Mouse (Mus musculus) small intestine, adult 2 months (tissue): ENCODE measurements around the gene Xbp1. TPM values are rescaled to one million over a fixed set of nuclear protein-coding genes. Genes with fewer than 3 reads are reported as not detected.
"Not testable (repeated sequence)": the region's sequence is repeated elsewhere in the genome, so short reads cannot be mapped to it uniquely, and the experiment has no call there.

Experiments used
- H3K27ac ChIP-seq: fragments of 200-500 bp; 2 replicates; pipeline ENCODE4 v1.5.1; 2012; ENCODE audit warnings: low read depth, low read length, control low read depth, inconsistent platforms; ENCODE audit not compliant: insufficient read depth
- H3K27me3 ChIP-seq: fragments of 200-500 bp; 2 replicates; pipeline ENCODE4 v1.6.1; 2012; ENCODE audit warnings: mild to moderate bottlenecking, moderate library complexity, low read length, inconsistent platforms; ENCODE audit not compliant: control insufficient read depth, insufficient read depth
- H3K36me3 ChIP-seq: fragments of 200-500 bp; 2 replicates; pipeline ENCODE4 v1.6.1; 2012; ENCODE audit warnings: mild to moderate bottlenecking, low read length, control low read depth, inconsistent platforms; ENCODE audit not compliant: control insufficient read depth, insufficient read depth
- H3K4me1 ChIP-seq: fragments of 200-500 bp; 2 replicates; pipeline ENCODE4 v1.6.1; 2012; ENCODE audit warnings: low read length, inconsistent platforms, mixed read lengths; ENCODE audit not compliant: control insufficient read depth, insufficient read depth, insufficient read length
- H3K4me3 ChIP-seq: fragments of 200-500 bp; 2 replicates; pipeline ENCODE4 v1.5.1; 2012; ENCODE audit warnings: low read depth, mild to moderate bottlenecking, control low read depth, inconsistent platforms, low read length, moderate library complexity
- CTCF ChIP-seq: fragments of 200-500 bp; IDR thresholded peaks from 2 replicates; pipeline ENCODE4 v1.5.1; 2012; ENCODE audit warnings: low read depth, mild to moderate bottlenecking, control low read depth, inconsistent platforms, low read length, moderate library complexity, mixed read lengths; ENCODE audit not compliant: insufficient replicate concordance, insufficient read length; ENCODE audit errors: extremely low read depth
- POLR2A ChIP-seq: fragments of 200-500 bp; IDR thresholded peaks from 2 replicates; pipeline ENCODE4 v1.6.1; 2012; ENCODE audit warnings: low read depth, mild to moderate bottlenecking, control low read depth, inconsistent platforms, low read length, moderate library complexity
- WGBS: fragments of 180-500 bp; shearing (Covaris S2); methylation state at CpG from one replicate; pipeline ENCODE4 v1.1.7; 2018; 5-methylcytosine and 5-hydroxymethylcytosine counted together
- polyA plus RNA-seq: library from polyadenylated mRNA; depleted of rRNA; stranded (reverse); fragments of >200 nt; gene quantifications from 2 replicates; pipeline ENCODE4 v1.2.3, GENCODE M21; 2012

Gene Xbp1
- polyA plus RNA-seq, 1 experiment: 124 TPM

DNA sequence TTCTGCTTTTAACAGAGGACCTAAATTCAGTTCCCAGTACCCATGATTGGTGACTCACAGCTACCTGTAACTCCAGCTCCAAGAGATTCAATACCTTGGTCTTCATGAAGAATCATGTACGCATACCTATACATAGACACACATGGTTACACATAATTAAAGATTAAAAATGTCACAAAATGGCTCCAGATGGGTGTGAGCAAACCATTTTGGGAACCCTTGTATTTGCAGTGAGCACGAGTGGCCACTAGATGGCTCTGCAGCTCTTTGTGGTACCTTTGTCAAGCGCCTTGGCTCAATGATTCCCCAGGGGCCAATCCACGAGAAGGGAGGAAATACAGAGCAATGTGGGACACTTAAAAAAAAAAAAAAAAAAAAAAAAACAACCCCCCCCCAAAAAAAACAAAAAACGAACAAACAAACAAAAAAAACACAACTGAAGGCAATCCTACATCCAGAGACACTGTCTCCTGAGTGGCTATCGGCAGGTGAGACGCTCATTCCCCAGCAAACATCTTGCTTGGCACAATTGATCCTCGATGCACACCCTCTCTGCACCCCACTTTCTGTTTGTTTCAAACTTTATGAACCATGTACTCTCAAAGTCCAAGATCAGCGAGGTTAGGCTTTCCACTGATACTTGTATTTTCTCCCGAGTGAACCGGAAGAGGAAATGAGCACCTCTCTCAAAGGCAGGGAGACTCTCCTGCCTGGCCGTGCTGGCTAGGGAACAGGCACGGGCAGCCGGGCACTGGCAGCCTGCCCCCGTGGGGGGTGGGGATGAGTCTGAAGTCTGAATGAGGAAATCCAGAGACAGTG lies 35.1 kb upstream of the Xbp1 start:
- H3K27ac ChIP-seq: peak overlapping the region; percentile 78
- WGBS: 2% methylated on average over 15 of the region's 15 CpGs
- TF ChIP-seq POLR2A (peak; percentile 73), CTCF (peak; percentile 87; the same call in 1 of the 2 replicates)
- H3K27me3 ChIP-seq: no peaks in the 10 kb centered on the region
- H3K36me3 ChIP-seq: peaks cover 8% of the 10 kb centered on the region
- H3K4me1 ChIP-seq: peaks cover 5% of the 10 kb centered on the region; the same call in 1 of the 2 replicates
- H3K4me3 ChIP-seq: peak overlapping the region; percentile 75

DNA sequence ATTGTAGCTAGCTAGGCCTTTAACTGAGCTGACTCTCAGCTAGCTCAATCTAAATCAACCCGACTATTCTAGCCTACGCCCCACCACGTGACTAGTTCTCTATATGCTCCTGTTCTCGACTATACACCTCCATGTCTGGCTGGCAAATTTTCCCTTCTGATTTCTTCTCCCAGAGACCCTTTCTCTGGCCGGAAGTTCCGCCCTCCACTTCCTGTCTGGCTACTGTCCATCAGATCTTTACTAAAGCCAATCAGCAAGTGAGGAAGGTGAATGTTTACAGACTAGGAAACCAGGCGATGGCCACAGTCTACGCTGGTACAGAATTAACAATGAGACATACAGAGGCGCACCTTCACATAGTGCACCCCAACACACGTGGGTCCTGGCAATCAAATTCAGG lies 31.0 kb upstream of the Xbp1 start:
- H3K36me3 ChIP-seq, H3K4me3 ChIP-seq, H3K27ac ChIP-seq, H3K27me3 ChIP-seq: not testable (repeated sequence)
- peaks cover 11% of the 10 kb centered on the region; the same call in 1 of the 2 replicates for H3K4me1 ChIP-seq
- WGBS: 77% methylated on average over 10 of the region's 10 CpGs

GRCm38 (mm10) chr11:5490989-5491656 lies 29.3 kb upstream of the Xbp1 start:
- TF ChIP-seq POLR2A (no peak), CTCF (no peak)
- no peak overlapping the region; the same call in 1 of the 2 replicates for H3K27ac ChIP-seq
- WGBS: 50% methylated on average over 10 of the region's 10 CpGs
- no peaks in the 10 kb centered on the region for H3K27me3 ChIP-seq
- peaks cover 8% of the 10 kb centered on the region for H3K36me3 ChIP-seq
- peaks cover 11% of the 10 kb centered on the region; the same call in 1 of the 2 replicates for H3K4me1 ChIP-seq
- no peak overlapping the region for H3K4me3 ChIP-seq

DNA sequence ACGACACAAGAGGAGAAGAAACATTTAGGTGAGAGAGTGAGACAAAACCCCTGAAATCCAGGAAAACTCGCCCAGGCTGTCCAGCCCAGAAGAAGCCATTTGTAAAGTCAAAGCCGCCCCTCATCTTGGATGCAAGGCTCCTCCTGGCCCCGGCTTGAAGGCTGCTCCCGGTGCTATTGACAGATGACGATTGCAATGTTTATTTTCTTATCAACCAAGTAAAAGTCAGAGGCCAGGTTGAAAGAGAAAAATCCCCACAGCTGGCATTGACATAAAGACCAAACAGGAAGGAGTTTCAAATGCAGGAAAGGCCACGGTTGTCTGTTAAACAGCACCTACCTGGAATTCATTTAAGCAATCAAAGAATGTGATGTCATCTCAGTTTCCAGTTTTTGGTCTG lies 28.5 kb upstream of the Xbp1 start:
- no peak overlapping the region for H3K27ac ChIP-seq
- TF ChIP-seq CTCF: no peak
- no peak for TF ChIP-seq POLR2A
- H3K27me3 ChIP-seq: no peaks in the 10 kb centered on the region
- peaks cover 11% of the 10 kb centered on the region; the same call in 1 of the 2 replicates for H3K4me1 ChIP-seq
- peaks cover 8% of the 10 kb centered on the region for H3K36me3 ChIP-seq
- H3K4me3 ChIP-seq: no peak overlapping the region
- WGBS: 36% methylated on average over 7 of the region's 7 CpGs

DNA sequence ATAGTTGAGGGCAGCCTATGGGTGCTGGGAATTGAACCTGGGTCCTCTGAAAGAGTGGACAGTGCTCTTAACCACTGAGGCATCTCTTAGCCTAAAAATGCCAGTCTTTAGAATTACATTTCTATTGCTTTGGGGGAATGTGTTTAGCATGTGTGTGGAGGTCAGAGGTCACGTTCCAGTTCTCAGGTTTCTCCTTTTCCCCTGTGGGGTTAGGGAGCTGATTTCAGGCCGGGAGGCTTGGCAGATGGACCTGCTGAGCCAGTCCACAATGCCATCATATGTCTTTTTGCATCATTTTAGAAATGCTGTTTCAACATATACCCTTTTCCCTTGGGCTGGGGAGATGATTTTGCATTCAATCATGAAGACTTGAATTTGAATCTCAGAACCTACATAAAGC lies 26.6 kb upstream of the Xbp1 start:
- H3K27ac ChIP-seq: no peak overlapping the region
- TF ChIP-seq CTCF (no peak), POLR2A (no peak)
- WGBS: 82% methylated on average over 2 of the region's 2 CpGs
- no peak overlapping the region for H3K4me3 ChIP-seq
- peaks cover 4% of the 10 kb centered on the region for H3K36me3 ChIP-seq
- H3K27me3 ChIP-seq: no peaks in the 10 kb centered on the region
- peaks cover 17% of the 10 kb centered on the region; the same call in 1 of the 2 replicates for H3K4me1 ChIP-seq

DNA sequence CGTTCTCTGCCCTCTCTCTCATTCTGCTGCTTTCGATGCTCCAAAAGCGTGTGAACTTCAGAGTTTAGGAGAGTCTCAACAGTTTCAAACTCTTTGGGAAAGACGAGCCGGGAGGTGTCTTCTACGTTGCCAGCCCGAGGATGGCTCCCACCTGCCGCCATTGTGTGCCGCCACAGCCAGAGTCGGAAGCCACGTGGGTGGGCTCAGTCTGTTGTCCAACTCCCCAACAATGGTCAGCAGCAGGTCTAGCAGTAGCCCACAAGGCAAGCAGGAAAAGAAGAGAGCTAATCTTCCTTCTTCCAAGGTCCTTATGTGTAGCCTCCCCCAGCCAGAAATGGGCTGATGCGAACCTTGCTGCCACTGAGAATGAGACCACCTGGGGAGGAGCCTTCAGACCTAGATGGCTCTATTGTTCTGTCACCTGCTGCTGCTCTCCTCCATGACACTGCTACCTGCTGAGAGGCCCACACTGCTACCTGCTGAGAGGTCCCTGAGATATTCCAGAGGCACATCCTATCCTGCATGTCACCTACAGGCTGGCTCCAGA lies 25.1 kb upstream of the Xbp1 start:
- no peak overlapping the region for H3K27ac ChIP-seq
- 86% methylated on average over 12 of the region's 12 CpGs for WGBS
- H3K4me3 ChIP-seq: no peak overlapping the region
- H3K4me1 ChIP-seq: peaks cover 31% of the 10 kb centered on the region
- TF ChIP-seq CTCF (no peak), POLR2A (no peak)
- H3K36me3 ChIP-seq: no peaks in the 10 kb centered on the region
- no peaks in the 10 kb centered on the region for H3K27me3 ChIP-seq

DNA sequence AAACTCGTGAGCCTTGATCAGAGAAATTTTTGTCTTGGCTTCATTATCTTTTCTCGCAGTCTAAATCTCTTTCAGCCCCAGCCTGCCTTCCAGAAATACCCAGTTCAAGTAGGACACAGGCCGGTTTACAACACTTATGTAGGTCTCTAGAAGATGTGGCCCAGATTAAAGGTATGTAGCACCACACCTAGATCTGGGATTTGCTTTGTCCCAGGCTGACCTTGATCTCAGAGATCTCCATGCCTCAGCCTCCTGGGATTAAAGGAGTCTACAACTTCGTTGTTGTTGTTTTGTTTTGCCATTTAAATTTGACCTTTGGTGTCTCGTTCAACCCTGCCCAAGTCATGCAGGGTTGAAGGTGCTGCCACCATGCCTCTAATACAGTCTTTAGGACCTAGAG lies 24.6 kb upstream of the Xbp1 start:
- Histone ChIP-seq H3K27me3 (no peaks in the 10 kb centered on the region), H3K36me3 (no peaks in the 10 kb centered on the region), H3K4me1 (peaks cover 31% of the 10 kb centered on the region), H3K4me3 (no peak overlapping the region), H3K27ac (no peak overlapping the region)
- TF ChIP-seq CTCF (no peak), POLR2A (no peak)
- 88% methylated on average over 5 of the region's 5 CpGs for WGBS
